Mouse (Mus musculus) limb, embryonic 13.5 days (tissue): ENCODE data around the gene Cdhr3. TPM values are rescaled to one million over a fixed set of nuclear protein-coding genes. Genes with fewer than 3 reads are reported as not detected.

Experiments used
- ATAC-seq: fragments of 200-750 bp; cut with Nextera tagmentation; 2 replicates; pipeline ENCODE4 v1.8.0; 2017; ENCODE audit warnings: low read depth, moderate number of reproducible peaks, moderate TSS enrichment; ENCODE audit not compliant: low FRiP score
- H3K27ac ChIP-seq: fragments of 300-500 bp; sonication (generic); 2 replicates; pipeline ENCODE4 v1.5.1; 2015; ENCODE audit warnings: inconsistent platforms, mild to moderate bottlenecking, moderate library complexity
- H3K27me3 ChIP-seq: fragments of 300-500 bp; sonication (generic); 2 replicates; pipeline ENCODE4 v1.6.1; 2015; ENCODE audit warnings: mild to moderate bottlenecking, inconsistent platforms
- H3K36me3 ChIP-seq: fragments of 300-500 bp; sonication (generic); 2 replicates; pipeline ENCODE4 v1.6.1; 2015; ENCODE audit warnings: inconsistent platforms, mild to moderate bottlenecking, moderate library complexity
- H3K4me1 ChIP-seq: fragments of 300-500 bp; sonication (generic); 2 replicates; pipeline ENCODE4 v1.6.1; 2015; ENCODE audit warnings: inconsistent platforms
- H3K4me2 ChIP-seq: fragments of 300-500 bp; sonication (generic); replicated peaks from 2 replicates; pipeline ENCODE4 v1.6.1; 2015; ENCODE audit warnings: inconsistent platforms, mild to moderate bottlenecking, moderate library complexity
- H3K4me3 ChIP-seq: fragments of 300-500 bp; sonication (generic); 2 replicates; pipeline ENCODE4 v1.5.1; 2015; ENCODE audit warnings: moderate library complexity, mild to moderate bottlenecking, inconsistent platforms
- H3K9ac ChIP-seq: fragments of 300-500 bp; sonication (generic); 2 replicates; pipeline ENCODE4 v1.6.1; 2015; ENCODE audit warnings: mild to moderate bottlenecking, inconsistent platforms
- H3K9me3 ChIP-seq: fragments of 300-500 bp; sonication (generic); 2 replicates; pipeline ENCODE4 v1.6.1; 2016; ENCODE audit warnings: inconsistent platforms
- WGBS: fragments of 180-500 bp; shearing (Covaris S2); methylation state at CpG from one replicate; pipeline ENCODE4 v1.1.7; 2015; 5-methylcytosine and 5-hydroxymethylcytosine counted together
- polyA plus RNA-seq: library from polyadenylated mRNA; unstranded; fragments of >200 nt; fragmentation: Nextera tagmentation; extraction: Ambion mirVana; gene quantifications from 2 replicates; pipeline ENCODE4 v1.2.1, GENCODE M21; 2015

Cdhr3 gene
- 0.23 and 0.33 TPM in 2 replicates for polyA plus RNA-seq

DNA sequence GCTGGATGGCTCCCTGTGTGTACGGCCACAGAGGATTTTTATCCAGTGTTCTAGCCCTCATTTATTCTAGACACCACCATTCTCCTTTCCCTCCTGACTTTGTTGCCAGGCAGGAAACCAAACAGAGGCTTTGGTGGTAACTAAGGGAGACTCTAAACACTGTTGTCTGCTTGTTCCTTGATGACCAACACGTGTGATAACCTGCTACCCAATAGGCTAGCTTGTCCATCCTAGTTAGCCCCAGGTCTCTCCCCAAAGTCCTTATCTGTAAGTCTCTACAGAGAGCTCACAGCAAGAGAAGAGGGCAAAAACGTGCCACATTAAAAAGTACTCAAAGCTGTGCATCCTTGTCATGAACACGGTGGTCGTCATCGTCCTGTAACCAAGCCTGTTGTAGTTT is at the start of gene Cdhr3:
TSS of gene Cdhr3 (minus strand) at position 101 of the 400 bp plus-strand sequence.
- H3K9me3 ChIP-seq: no peaks in the 10 kb centered on the region
- 48% methylated on average over 6 of the region's 6 CpGs for whole genome bisulfite sequencing
- H3K36me3 ChIP-seq: no peaks in the 10 kb centered on the region
- H3K4me3 ChIP-seq: no peak within 1 kb of the TSS
- H3K27me3 ChIP-seq: no peaks in the 10 kb centered on the region
- no peak within 1 kb of the TSS for H3K27ac ChIP-seq
- no peaks in the 10 kb centered on the region for H3K4me1 ChIP-seq
- no peak within 1 kb of the TSS for H3K9ac ChIP-seq
- no peak within 1 kb of the TSS for H3K4me2 ChIP-seq
- no peak for ATAC-seq

DNA sequence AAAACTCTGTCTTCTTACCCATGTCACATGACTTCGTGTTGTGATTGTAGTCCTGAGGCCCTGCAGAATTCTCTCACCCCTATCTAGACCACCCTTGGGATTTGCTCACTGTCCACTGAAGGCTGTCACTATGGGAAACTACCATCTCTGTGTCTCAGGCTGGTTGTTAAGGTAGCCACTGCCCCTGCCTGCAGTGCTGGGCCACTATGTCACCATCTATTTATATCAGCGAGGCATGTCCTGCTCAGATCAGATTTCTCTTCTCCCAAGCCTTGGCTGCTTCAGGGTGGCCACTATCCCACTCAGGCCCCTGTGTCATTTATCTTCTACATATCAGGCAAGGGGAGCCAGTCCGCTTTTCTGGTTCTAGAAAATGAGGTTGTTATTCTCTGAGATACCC is 46.4 kb upstream of the Cdhr3 start:
- WGBS: 76% methylated on average over 3 of the region's 3 CpGs
- H3K9me3 ChIP-seq: no peaks in the 10 kb centered on the region
- H3K4me3 ChIP-seq: no peak overlapping the region
- H3K9ac ChIP-seq: no peak overlapping the region
- no peak overlapping the region for H3K27ac ChIP-seq
- no peaks in the 10 kb centered on the region for H3K4me1 ChIP-seq
- H3K27me3 ChIP-seq: no peaks in the 10 kb centered on the region
- H3K4me2 ChIP-seq: no peak overlapping the region
- no peaks in the 10 kb centered on the region for H3K36me3 ChIP-seq
- ATAC-seq: 0 out of 2 replicates have a peak, but pooled peaks have one; percentile 28

DNA sequence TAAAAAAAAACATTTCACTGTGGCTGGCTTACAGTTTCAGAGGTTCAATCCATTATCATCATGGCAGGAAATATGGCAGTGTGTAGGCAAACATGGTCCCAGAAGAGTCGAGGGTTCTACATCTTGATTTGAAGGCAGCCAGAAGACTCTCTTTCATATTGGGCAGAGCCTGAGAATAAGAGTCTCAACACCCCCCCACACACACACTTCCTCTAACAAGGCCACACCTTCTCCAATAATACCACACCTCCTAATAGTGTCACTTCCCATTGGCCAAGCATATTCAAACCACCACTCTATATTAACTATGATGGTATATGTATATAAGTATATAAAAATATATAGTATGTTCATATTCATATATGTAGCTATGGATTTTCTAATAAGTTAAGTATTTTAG is 45.2 kb upstream of the Cdhr3 start:
- Histone ChIP-seq H3K4me1 (no peaks in the 10 kb centered on the region), H3K27me3 (no peaks in the 10 kb centered on the region), H3K4me2 (no peak overlapping the region), H3K27ac (no peak overlapping the region), H3K9me3 (no peaks in the 10 kb centered on the region), H3K4me3 (no peak overlapping the region), H3K36me3 (no peaks in the 10 kb centered on the region), H3K9ac (no peak overlapping the region)
- 86% methylated on average over 1 of the region's 1 CpGs for WGBS
- ATAC-seq: no peak

DNA sequence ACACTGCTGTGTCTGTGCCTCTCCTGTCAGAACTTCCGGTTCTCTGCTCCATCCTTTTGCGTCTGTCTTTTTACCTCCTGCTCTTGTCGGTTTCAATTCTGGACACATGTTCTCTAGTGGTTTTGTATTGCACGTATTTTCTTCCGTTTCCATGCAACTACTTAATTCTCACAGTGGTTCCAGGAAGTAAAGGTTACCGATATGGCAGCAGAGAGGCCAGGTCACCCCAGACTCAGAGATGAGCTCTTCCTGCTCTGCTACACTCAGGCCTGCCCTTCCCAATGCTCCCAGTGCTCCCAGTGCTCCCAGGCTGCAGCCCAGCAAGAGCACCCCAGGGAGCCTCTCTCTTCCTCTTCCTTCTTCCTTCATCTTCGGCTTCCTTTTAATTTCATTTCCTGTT is 39.1 kb upstream of the Cdhr3 start:
- H3K4me1 ChIP-seq: peaks cover 9% of the 10 kb centered on the region; the same call in 1 of the 2 replicates
- no peaks in the 10 kb centered on the region for H3K36me3 ChIP-seq
- no peaks in the 10 kb centered on the region for H3K27me3 ChIP-seq
- no peak overlapping the region for H3K9ac ChIP-seq
- no peak for ATAC-seq
- 57% methylated on average over 7 of the region's 7 CpGs for WGBS
- no peak overlapping the region for H3K4me2 ChIP-seq
- H3K9me3 ChIP-seq: no peaks in the 10 kb centered on the region
- H3K4me3 ChIP-seq: no peak overlapping the region
- H3K27ac ChIP-seq: no peak overlapping the region

DNA sequence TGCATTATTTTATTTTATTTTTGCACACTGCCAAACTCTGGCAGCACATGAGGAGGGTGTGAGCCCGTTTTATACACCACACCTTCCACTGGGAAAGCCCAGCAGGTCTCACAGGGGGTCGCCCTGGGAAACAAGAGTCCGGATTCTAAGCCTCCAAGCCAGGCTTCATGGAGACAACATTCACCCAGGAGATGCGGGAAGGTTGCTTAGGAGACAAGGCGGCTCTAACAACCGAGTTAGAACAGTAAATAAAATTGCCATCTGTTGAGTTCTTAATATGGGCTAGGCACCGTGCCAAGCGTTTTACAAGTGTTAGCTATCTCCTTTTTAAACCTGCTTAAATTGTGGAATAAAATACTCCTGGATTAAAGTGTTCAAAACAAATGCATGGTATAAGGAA is 37.7 kb upstream of the Cdhr3 start:
- Histone ChIP-seq H3K4me3 (no peak overlapping the region), H3K27me3 (no peaks in the 10 kb centered on the region), H3K27ac (no peak overlapping the region), H3K9ac (no peak overlapping the region), H3K36me3 (no peaks in the 10 kb centered on the region), H3K4me1 (peaks cover 9% of the 10 kb centered on the region; the same call in 1 of the 2 replicates), H3K9me3 (no peaks in the 10 kb centered on the region), H3K4me2 (no peak overlapping the region)
- ATAC-seq: no peak
- 39% methylated on average over 8 of the region's 8 CpGs for WGBS

DNA sequence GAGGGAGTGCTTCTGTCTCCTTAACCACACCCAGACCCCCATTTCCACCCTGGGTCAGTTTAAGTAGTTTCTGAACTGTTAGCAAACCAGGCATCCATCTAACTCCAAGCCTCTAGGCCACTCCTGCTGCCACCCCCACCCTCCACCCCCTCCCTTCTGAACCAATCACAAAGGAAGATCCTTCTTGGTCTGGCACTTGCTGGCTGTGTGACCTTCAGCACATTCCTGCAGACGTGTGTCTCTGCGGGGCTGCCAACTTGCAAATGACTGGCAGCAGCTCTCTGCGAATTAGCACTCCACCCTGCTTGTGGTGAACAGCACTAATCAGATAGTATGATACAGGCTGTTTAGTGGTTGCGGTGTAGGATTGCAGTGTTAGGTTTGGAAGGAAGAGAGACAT is 36.7 kb upstream of the Cdhr3 start:
- no peaks in the 10 kb centered on the region for H3K27me3 ChIP-seq
- 17% methylated on average over 4 of the region's 4 CpGs for WGBS
- ATAC-seq: no peak
- peaks cover 9% of the 10 kb centered on the region; the same call in 1 of the 2 replicates for H3K4me1 ChIP-seq
- no peaks in the 10 kb centered on the region for H3K9me3 ChIP-seq
- H3K36me3 ChIP-seq: no peaks in the 10 kb centered on the region
- H3K9ac ChIP-seq: no peak overlapping the region
- no peak overlapping the region for H3K27ac ChIP-seq
- no peak overlapping the region for H3K4me2 ChIP-seq
- H3K4me3 ChIP-seq: no peak overlapping the region

DNA sequence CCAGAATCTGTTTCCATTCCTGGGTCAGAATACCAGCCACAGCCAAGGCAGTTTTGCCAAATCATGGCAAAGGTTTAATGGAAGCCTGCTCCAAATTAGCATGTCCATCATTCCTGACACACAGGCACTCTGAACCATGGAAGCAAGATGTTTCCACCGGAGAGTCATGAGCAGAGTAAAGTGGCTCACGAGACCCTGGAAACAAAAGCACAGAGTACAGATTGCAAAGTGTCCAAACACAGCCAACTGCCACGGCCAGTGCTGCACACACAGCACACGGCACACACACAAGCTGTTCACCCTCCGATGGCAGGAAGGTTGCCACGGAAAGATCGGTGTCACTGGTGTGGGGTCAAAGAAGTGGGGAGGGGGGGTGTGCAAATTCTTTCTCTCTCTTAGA is 36.0 kb upstream of the Cdhr3 start:
- WGBS: 67% methylated on average over 7 of the region's 7 CpGs

DNA sequence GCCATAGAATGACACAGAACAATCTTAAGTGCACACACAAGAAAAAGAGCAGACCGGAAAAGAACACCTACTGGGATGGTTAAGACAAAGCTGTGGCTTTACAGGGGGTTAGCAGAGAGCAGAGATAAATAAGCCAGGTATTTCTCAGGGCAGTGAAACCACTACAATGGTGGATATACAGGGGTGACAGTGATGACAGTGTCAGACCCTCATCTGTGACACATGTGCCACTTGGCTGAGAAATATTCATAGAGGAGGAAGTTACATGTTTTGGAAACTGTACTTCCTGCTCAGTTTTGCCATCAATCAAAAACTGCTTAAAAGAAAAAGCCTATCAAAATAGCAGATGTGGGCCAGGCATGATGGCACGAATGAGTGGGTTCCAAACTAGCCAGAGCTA is 35.4 kb upstream of the Cdhr3 start:
- 83% methylated on average over 2 of the region's 2 CpGs for WGBS
- Histone ChIP-seq H3K4me3 (no peak overlapping the region), H3K9ac (no peak overlapping the region), H3K36me3 (no peaks in the 10 kb centered on the region), H3K9me3 (no peaks in the 10 kb centered on the region), H3K4me1 (peaks cover 9% of the 10 kb centered on the region; the same call in 1 of the 2 replicates), H3K4me2 (no peak overlapping the region), H3K27me3 (no peaks in the 10 kb centered on the region), H3K27ac (no peak overlapping the region)
- ATAC-seq: no peak

More for the DNA sequence above, 36.0 kb upstream of the Cdhr3 start:
- Histone ChIP-seq H3K4me3 (no peak overlapping the region), H3K9ac (no peak overlapping the region), H3K27me3 (no peaks in the 10 kb centered on the region), H3K4me2 (no peak overlapping the region), H3K4me1 (peaks cover 9% of the 10 kb centered on the region; the same call in 1 of the 2 replicates), H3K36me3 (no peaks in the 10 kb centered on the region), H3K9me3 (no peaks in the 10 kb centered on the region), H3K27ac (no peak overlapping the region)
- ATAC-seq: no peak

DNA sequence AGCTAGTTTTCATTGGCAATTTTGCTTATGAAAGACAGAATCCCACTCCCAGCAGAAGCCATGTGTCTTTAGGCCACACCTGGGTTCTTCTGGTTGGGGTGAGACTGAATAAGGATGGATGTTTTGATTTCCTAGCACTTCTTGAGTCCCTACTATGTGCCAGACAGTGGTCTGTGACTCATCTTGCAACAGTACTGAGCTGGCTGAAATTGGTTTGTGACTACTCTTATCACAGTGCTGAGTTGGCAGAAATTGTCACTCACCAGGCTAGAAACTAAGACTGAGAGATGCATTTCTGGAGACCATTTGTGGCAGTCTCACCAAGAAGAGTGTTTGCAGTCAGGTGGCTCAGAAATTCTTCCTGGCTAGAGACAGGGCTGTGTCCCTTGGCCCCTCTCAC is 33.6 kb upstream of the Cdhr3 start:
- Histone ChIP-seq H3K4me1 (peaks cover 9% of the 10 kb centered on the region; the same call in 1 of the 2 replicates), H3K9ac (no peak overlapping the region), H3K27me3 (no peaks in the 10 kb centered on the region), H3K36me3 (no peaks in the 10 kb centered on the region), H3K4me2 (no peak overlapping the region), H3K4me3 (no peak overlapping the region), H3K9me3 (no peaks in the 10 kb centered on the region), H3K27ac (no peak overlapping the region)
- no peak for ATAC-seq

DNA sequence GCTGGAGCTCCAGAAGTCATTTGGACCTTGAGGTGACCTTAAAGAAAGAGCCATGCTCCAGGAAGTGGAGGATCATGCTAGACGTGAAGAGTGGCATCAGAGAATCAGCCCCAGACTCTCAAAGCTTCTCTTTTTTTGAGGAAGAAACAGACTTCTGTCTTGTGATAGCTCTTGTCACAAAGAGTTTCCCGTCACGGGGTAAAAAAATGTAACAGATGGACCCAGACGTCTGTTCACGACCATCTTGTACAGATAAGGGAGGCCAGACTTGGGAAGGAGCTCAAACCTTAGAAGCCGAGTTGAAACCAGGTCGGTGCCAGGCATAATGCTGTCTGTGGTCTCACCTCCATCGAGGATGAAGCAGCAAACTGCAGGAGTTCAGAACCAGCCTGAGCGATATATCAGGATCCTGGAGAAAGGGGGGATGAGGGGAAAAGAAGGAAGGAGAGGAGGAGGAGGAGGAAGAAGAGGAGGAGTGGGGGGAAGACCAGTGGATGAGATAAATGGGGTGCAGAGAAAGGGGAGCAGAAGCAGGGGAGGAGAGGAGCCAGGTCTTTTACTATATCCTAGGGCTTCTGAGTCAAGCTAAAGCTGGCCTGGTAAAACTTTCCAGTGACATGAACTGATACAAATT is 33.0 kb upstream of the Cdhr3 start:
- Histone ChIP-seq H3K9me3 (no peaks in the 10 kb centered on the region), H3K4me2 (no peak overlapping the region), H3K4me3 (no peak overlapping the region), H3K27me3 (no peaks in the 10 kb centered on the region), H3K9ac (no peak overlapping the region), H3K36me3 (no peaks in the 10 kb centered on the region), H3K27ac (no peak overlapping the region), H3K4me1 (peaks cover 9% of the 10 kb centered on the region; the same call in 1 of the 2 replicates)
- WGBS: 76% methylated on average over 9 of the region's 9 CpGs
- ATAC-seq: no peak

DNA sequence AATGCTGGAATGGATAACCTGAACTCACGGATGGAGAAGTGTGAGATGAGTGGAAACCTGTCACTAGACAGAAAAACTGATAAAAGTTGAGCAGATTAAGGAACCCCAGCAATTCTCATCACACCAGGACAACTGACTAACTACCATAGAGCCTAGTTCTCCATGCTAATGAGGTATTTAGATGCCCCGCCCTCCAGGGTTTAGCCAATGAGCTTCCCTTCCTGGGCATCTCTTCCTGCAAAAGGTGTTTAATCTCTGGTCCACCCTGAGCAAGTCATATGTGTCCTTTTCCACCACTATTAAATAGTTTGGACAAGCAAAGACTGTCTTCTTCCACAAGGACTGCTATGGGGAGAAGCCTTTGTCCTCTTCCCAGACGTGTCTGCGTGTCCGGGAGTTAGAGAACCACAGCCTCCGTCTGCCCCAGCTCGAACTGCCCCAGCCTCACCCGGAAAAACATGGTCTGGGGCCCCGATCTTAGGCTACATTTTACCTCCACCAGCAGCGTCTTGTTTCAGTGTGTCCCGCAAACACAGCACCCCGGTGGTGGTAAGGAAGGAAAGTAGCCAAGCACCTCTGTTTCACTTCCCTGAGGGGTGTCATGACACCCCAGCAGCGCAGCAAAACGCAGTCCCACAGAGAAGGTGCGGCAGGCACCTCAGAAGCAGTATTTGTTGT is 26.1 kb upstream of the Cdhr3 start:
- Histone ChIP-seq H3K9ac (no peak overlapping the region), H3K4me3 (no peak overlapping the region), H3K27me3 (no peaks in the 10 kb centered on the region), H3K9me3 (no peaks in the 10 kb centered on the region), H3K4me2 (peak overlapping the region; percentile 30), H3K36me3 (no peaks in the 10 kb centered on the region), H3K4me1 (no peaks in the 10 kb centered on the region), H3K27ac (no peak overlapping the region)
- WGBS: 46% methylated on average over 15 of the region's 15 CpGs
- ATAC-seq: no peak

DNA sequence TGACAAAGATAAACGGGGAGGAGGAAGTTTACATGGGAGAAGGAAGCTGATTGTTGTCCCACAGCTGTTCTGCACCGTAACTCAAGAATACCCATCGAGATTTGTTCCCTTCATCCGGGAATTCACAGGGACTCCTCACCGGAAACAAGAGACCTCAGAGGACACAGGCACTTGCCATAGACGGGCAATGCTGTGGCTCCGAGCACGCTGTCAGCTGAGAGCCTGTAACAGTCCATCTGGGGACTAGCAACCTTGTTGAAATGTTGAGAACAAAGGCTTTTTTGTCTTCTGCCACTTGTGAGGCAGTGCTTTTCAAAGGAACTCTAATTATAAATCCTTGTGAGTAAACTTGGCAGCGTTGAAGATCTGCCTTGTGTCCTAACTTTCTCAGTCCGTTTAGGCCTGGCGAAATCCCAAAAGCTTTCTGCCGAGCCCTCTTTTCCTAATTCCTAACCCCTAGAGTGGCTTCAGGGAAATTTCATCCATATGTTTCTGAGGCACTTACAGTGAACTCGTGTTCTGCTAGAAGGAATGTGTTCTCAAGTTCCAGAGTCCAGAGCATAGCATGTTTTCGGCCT is 18.3 kb upstream of the Cdhr3 start:
- H3K27me3 ChIP-seq: no peaks in the 10 kb centered on the region
- H3K4me2 ChIP-seq: no peak overlapping the region; the same call in 1 of the 2 replicates
- no peak overlapping the region for H3K4me3 ChIP-seq
- H3K4me1 ChIP-seq: peaks cover 21% of the 10 kb centered on the region
- no peak overlapping the region for H3K9ac ChIP-seq
- no peaks in the 10 kb centered on the region for H3K36me3 ChIP-seq
- peak; percentile 61 for ATAC-seq
- 28% methylated on average over 14 of the region's 14 CpGs for WGBS
- H3K9me3 ChIP-seq: no peaks in the 10 kb centered on the region
- peak overlapping the region; percentile 64; the same call in 1 of the 2 replicates for H3K27ac ChIP-seq
